Mouse (Mus musculus) myocyte (in vitro differentiated cells): ENCODE data around the gene Nek2.

Experiments
- CEBPB ChIP-seq: IDR thresholded peaks from 2 replicates; pipeline ENCODE4 v1.6.1; 2011; ENCODE audit warnings: mild to moderate bottlenecking, moderate library complexity; ENCODE audit not compliant: poor library complexity, insufficient read depth, severe bottlenecking
- POLR2A ChIP-seq: IDR thresholded peaks from one replicate; pipeline ENCODE4 v1.6.1; 2011; ENCODE audit warnings: low read depth, mild to moderate bottlenecking, control low read depth, moderate library complexity; ENCODE audit not compliant: insufficient read length
- REST ChIP-seq: IDR thresholded peaks from one replicate; pipeline ENCODE4 v1.6.1; 2011; ENCODE audit warnings: mild to moderate bottlenecking, control low read depth, moderate library complexity; ENCODE audit not compliant: insufficient read depth, insufficient read length
- TCF12 ChIP-seq: IDR thresholded peaks from one replicate; pipeline ENCODE4 v1.6.1; 2011; ENCODE audit warnings: mild to moderate bottlenecking, control low read depth; ENCODE audit not compliant: poor library complexity, insufficient read depth, severe bottlenecking
- USF1 ChIP-seq: IDR thresholded peaks from one replicate; pipeline ENCODE4 v1.6.1; 2011; ENCODE audit warnings: low read depth, mild to moderate bottlenecking, control low read depth, moderate library complexity

DNA sequence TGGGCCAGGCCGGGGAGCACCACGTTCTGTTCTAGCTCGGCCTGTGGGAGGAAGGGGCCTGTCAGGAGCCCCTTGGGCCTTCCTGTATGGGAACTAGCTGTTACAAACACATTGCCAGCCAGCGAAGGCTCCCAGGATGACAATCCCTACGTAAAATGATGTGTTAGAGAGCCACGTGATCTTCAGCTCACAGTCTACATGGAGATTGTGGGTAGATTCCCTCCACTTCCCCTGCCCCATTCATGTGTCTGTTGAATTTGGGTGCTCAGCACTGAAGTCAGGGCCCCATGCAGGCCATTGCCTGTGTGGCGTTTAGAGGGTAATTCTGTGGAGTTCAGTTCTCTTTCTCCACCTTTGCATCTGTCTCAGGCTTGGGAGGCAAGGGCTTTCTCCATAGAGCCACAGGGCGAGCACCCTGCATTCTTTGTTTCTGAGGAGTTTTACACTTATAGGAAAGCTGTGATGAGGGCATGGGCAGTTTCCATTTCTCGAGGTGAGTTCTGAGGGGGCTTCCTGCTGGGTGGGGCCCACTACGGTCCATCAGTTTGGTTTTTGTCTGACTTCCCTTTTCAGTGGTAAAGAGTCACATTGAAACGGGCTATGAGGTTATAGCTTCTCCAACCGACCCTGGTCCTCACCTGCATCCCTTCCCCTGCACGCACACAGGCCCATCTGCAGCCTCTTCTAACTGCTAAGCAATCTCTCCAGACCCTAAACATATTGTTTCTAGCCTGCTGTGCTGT is 8.1 kb upstream of the Nek2 start:
- TF ChIP-seq POLR2A, result no peak
- no peak for TF ChIP-seq TCF12
- no peak for TF ChIP-seq CEBPB
- no peak for TF ChIP-seq REST
- no peak for TF ChIP-seq USF1
